Mouse (Mus musculus): ENCODE results near the gene Chrd. TPM values are rescaled to one million over a fixed set of nuclear protein-coding genes. Genes with fewer than 3 reads are reported as not detected.

Chrd gene
- polyA plus RNA-seq, 1 experiment from 2014 or later, result 1.5 TPM

GRCm38 (mm10) chr16:20746641-20747040, 13.7 kb downstream of the Chrd start:
- DNase-seq (ENCODE audit: low spot score) (no peak), ATAC-seq (replicated peaks; ENCODE audit: insufficient number of reproducible peaks, low FRiP score, low TSS enrichment, low read depth) (no peak)
- Histone ChIP-seq H3K9me3 (replicated peaks; ENCODE audit: control insufficient read depth, low read length) (no peaks in the 10 kb centered on the region), H3K4me1 (ENCODE audit: control insufficient read depth, insufficient read depth, low read length) (no peaks in the 10 kb centered on the region), H3K36me3 (replicated peaks; ENCODE audit: control insufficient read depth, insufficient read depth, low read depth, low read length) (no peaks in the 10 kb centered on the region), H3K4me3 (ENCODE audit: low read depth, low read length) (no peak overlapping the region), H3K27ac (replicated peaks; ENCODE audit: low read depth, low read length) (no peak overlapping the region), H3K9ac (replicated peaks; ENCODE audit: low read length) (no peak overlapping the region), H3K4me2 (ENCODE audit: low read depth, low read length) (no peak overlapping the region), H3K27me3 (ENCODE audit: control insufficient read depth, insufficient read depth, low read length) (no peaks in the 10 kb centered on the region)
- 84% methylated on average over 6 of the region's 6 CpGs for WGBS

- no peak overlapping the region for H3K4me3 ChIP-seq (ENCODE audit: low read depth, low read length)
- no peaks in the 10 kb centered on the region for H3K36me3 ChIP-seq (replicated peaks; ENCODE audit: control insufficient read depth, insufficient read depth, low read depth, low read length)
- ATAC-seq (replicated peaks; ENCODE audit: insufficient number of reproducible peaks, low FRiP score, low TSS enrichment, low read depth), result no peak
- no peaks in the 10 kb centered on the region for H3K27me3 ChIP-seq (ENCODE audit: control insufficient read depth, insufficient read depth, low read length)
- no peaks in the 10 kb centered on the region for H3K9me3 ChIP-seq (replicated peaks; ENCODE audit: control insufficient read depth, low read length)
- H3K4me2 ChIP-seq (ENCODE audit: low read depth, low read length), result no peak overlapping the region
- no peak overlapping the region for H3K9ac ChIP-seq (replicated peaks; ENCODE audit: low read length)
- no peaks in the 10 kb centered on the region for H3K4me1 ChIP-seq (ENCODE audit: control insufficient read depth, insufficient read depth, low read length)
- peak; percentile 12 for DNase-seq (ENCODE audit: low spot score)
- no peak overlapping the region for H3K27ac ChIP-seq (replicated peaks; ENCODE audit: low read depth, low read length)
- WGBS, result 37% methylated on average over 8 of the region's 8 CpGs
Measured at GRCm38 (mm10) chr16:20750518-20750917, 17.6 kb downstream of the Chrd start.

GRCm38 (mm10) chr16:20756052-20756451, 23.1 kb downstream of the Chrd start:
- H3K27ac ChIP-seq (replicated peaks; ENCODE audit: low read depth, low read length), result no peak overlapping the region
- no peaks in the 10 kb centered on the region for H3K4me1 ChIP-seq (ENCODE audit: control insufficient read depth, insufficient read depth, low read length)
- WGBS, result 95% methylated on average over 5 of the region's 5 CpGs
- no peaks in the 10 kb centered on the region for H3K36me3 ChIP-seq (replicated peaks; ENCODE audit: control insufficient read depth, insufficient read depth, low read depth, low read length)
- ATAC-seq (replicated peaks; ENCODE audit: insufficient number of reproducible peaks, low FRiP score, low TSS enrichment, low read depth) (no peak), DNase-seq (ENCODE audit: low spot score) (no peak)
- no peaks in the 10 kb centered on the region for H3K9me3 ChIP-seq (replicated peaks; ENCODE audit: control insufficient read depth, low read length)
- H3K4me2 ChIP-seq (ENCODE audit: low read depth, low read length), result no peak overlapping the region
- H3K9ac ChIP-seq (replicated peaks; ENCODE audit: low read length), result no peak overlapping the region
- H3K4me3 ChIP-seq (ENCODE audit: low read depth, low read length), result no peak overlapping the region
- no peaks in the 10 kb centered on the region for H3K27me3 ChIP-seq (ENCODE audit: control insufficient read depth, insufficient read depth, low read length)

GRCm38 (mm10) chr16:20757385-20757784, 24.5 kb downstream of the Chrd start:
- WGBS, result 76% methylated on average over 1 of the region's 1 CpGs
- Histone ChIP-seq H3K4me3 (ENCODE audit: low read depth, low read length) (no peak overlapping the region), H3K27me3 (ENCODE audit: control insufficient read depth, insufficient read depth, low read length) (no peaks in the 10 kb centered on the region), H3K27ac (replicated peaks; ENCODE audit: low read depth, low read length) (no peak overlapping the region), H3K9ac (replicated peaks; ENCODE audit: low read length) (no peak overlapping the region), H3K36me3 (replicated peaks; ENCODE audit: control insufficient read depth, insufficient read depth, low read depth, low read length) (no peaks in the 10 kb centered on the region), H3K9me3 (replicated peaks; ENCODE audit: control insufficient read depth, low read length) (no peaks in the 10 kb centered on the region), H3K4me1 (ENCODE audit: control insufficient read depth, insufficient read depth, low read length) (no peaks in the 10 kb centered on the region), H3K4me2 (ENCODE audit: low read depth, low read length) (no peak overlapping the region)
- ATAC-seq (replicated peaks; ENCODE audit: insufficient number of reproducible peaks, low FRiP score, low TSS enrichment, low read depth) (no peak), DNase-seq (ENCODE audit: low spot score) (no peak)

- peak; percentile 70 for DNase-seq (ENCODE audit: low spot score)
Measured at GRCm38 (mm10) chr16:20761681-20762080, 28.8 kb downstream of the Chrd start.

GRCm38 (mm10) chr16:20765244-20765643, 32.3 kb downstream of the Chrd start:
- 53% methylated on average over 9 of the region's 9 CpGs for WGBS
- ATAC-seq (replicated peaks; ENCODE audit: insufficient number of reproducible peaks, low FRiP score, low TSS enrichment, low read depth) (no peak), DNase-seq (ENCODE audit: low spot score) (peak; percentile 72)
- Histone ChIP-seq H3K4me1 (ENCODE audit: control insufficient read depth, insufficient read depth, low read length) (no peaks in the 10 kb centered on the region), H3K36me3 (replicated peaks; ENCODE audit: control insufficient read depth, insufficient read depth, low read depth, low read length) (no peaks in the 10 kb centered on the region), H3K27me3 (ENCODE audit: control insufficient read depth, insufficient read depth, low read length) (no peaks in the 10 kb centered on the region), H3K4me2 (ENCODE audit: low read depth, low read length) (no peak overlapping the region), H3K27ac (replicated peaks; ENCODE audit: low read depth, low read length) (no peak overlapping the region), H3K9ac (replicated peaks; ENCODE audit: low read length) (no peak overlapping the region), H3K9me3 (replicated peaks; ENCODE audit: control insufficient read depth, low read length) (no peaks in the 10 kb centered on the region), H3K4me3 (ENCODE audit: low read depth, low read length) (no peak overlapping the region)

More at GRCm38 (mm10) chr16:20761681-20762080, 28.8 kb downstream of the Chrd start:
- Histone ChIP-seq H3K9me3 (replicated peaks; ENCODE audit: control insufficient read depth, low read length) (no peaks in the 10 kb centered on the region), H3K9ac (replicated peaks; ENCODE audit: low read length) (no peak overlapping the region), H3K4me3 (ENCODE audit: low read depth, low read length) (no peak overlapping the region), H3K27me3 (ENCODE audit: control insufficient read depth, insufficient read depth, low read length) (no peaks in the 10 kb centered on the region), H3K4me1 (ENCODE audit: control insufficient read depth, insufficient read depth, low read length) (no peaks in the 10 kb centered on the region), H3K4me2 (ENCODE audit: low read depth, low read length) (no peak overlapping the region), H3K36me3 (replicated peaks; ENCODE audit: control insufficient read depth, insufficient read depth, low read depth, low read length) (no peaks in the 10 kb centered on the region), H3K27ac (replicated peaks; ENCODE audit: low read depth, low read length) (no peak overlapping the region)
- no peak for ATAC-seq (replicated peaks; ENCODE audit: insufficient number of reproducible peaks, low FRiP score, low TSS enrichment, low read depth)
- WGBS, result 12% methylated on average over 3 of the region's 3 CpGs

GRCm38 (mm10) chr16:20775021-20775420, 42.1 kb downstream of the Chrd start:
- H3K4me2 ChIP-seq (ENCODE audit: low read depth, low read length), result no peak overlapping the region
- no peak for DNase-seq (ENCODE audit: low spot score)
- WGBS, result 81% methylated on average over 5 of the region's 5 CpGs

GRCm38 (mm10) chr16:20779846-20780245, 46.9 kb downstream of the Chrd start:
- ATAC-seq (replicated peaks; ENCODE audit: insufficient number of reproducible peaks, low FRiP score, low TSS enrichment, low read depth) (no peak), DNase-seq (ENCODE audit: low spot score) (no peak)
- no peaks in the 10 kb centered on the region for H3K9me3 ChIP-seq (replicated peaks; ENCODE audit: control insufficient read depth, low read length)
- no peaks in the 10 kb centered on the region for H3K36me3 ChIP-seq (replicated peaks; ENCODE audit: control insufficient read depth, insufficient read depth, low read depth, low read length)
- no peak overlapping the region for H3K9ac ChIP-seq (replicated peaks; ENCODE audit: low read length)
- no peak overlapping the region for H3K4me3 ChIP-seq (ENCODE audit: low read depth, low read length)
- H3K4me2 ChIP-seq (ENCODE audit: low read depth, low read length), result no peak overlapping the region
- H3K27me3 ChIP-seq (ENCODE audit: control insufficient read depth, insufficient read depth, low read length), result no peaks in the 10 kb centered on the region
- H3K4me1 ChIP-seq (ENCODE audit: control insufficient read depth, insufficient read depth, low read length), result no peaks in the 10 kb centered on the region
- WGBS, result 87% methylated on average over 3 of the region's 3 CpGs
- H3K27ac ChIP-seq (replicated peaks; ENCODE audit: low read depth, low read length), result no peak overlapping the region

More at GRCm38 (mm10) chr16:20775021-20775420, 42.1 kb downstream of the Chrd start:
- Histone ChIP-seq H3K27ac (replicated peaks; ENCODE audit: low read depth, low read length) (no peak overlapping the region), H3K4me3 (ENCODE audit: low read depth, low read length) (no peak overlapping the region), H3K9me3 (replicated peaks; ENCODE audit: control insufficient read depth, low read length) (no peaks in the 10 kb centered on the region), H3K9ac (replicated peaks; ENCODE audit: low read length) (no peak overlapping the region), H3K36me3 (replicated peaks; ENCODE audit: control insufficient read depth, insufficient read depth, low read depth, low read length) (no peaks in the 10 kb centered on the region), H3K4me1 (ENCODE audit: control insufficient read depth, insufficient read depth, low read length) (no peaks in the 10 kb centered on the region), H3K27me3 (ENCODE audit: control insufficient read depth, insufficient read depth, low read length) (no peaks in the 10 kb centered on the region)
- ATAC-seq (replicated peaks; ENCODE audit: insufficient number of reproducible peaks, low FRiP score, low TSS enrichment, low read depth), result no peak

All from embryonic facial prominence, embryonic 11.5 days (tissue).